Mouse (Mus musculus) thymus, adult 2 months (tissue): ENCODE measurements around the gene Cnn3. TPM values are rescaled to one million over a fixed set of nuclear protein-coding genes. Genes with fewer than 3 reads are reported as not detected.

Experiments used
- DNase-seq: peaks from one replicate; pipeline ENCODE4 v3.0.0; 2021
- H3K27ac ChIP-seq: fragments of 200-500 bp; 2 replicates; pipeline ENCODE4 v1.5.1; 2012; ENCODE audit warnings: low read length, control low read depth; ENCODE audit not compliant: control insufficient read depth, insufficient read depth
- H3K27me3 ChIP-seq: fragments of 200-500 bp; 2 replicates; pipeline ENCODE4 v1.6.1; 2012; ENCODE audit warnings: mild to moderate bottlenecking, low read length, moderate library complexity, mixed read lengths; ENCODE audit not compliant: control insufficient read depth, insufficient read depth
- H3K36me3 ChIP-seq: fragments of 200-500 bp; 2 replicates; pipeline ENCODE4 v1.6.1; 2012; ENCODE audit warnings: mild to moderate bottlenecking, low read length, moderate library complexity; ENCODE audit not compliant: control insufficient read depth, insufficient read depth
- H3K4me1 ChIP-seq: fragments of 200-500 bp; replicated peaks from 2 replicates; pipeline ENCODE4 v1.6.1; 2012; ENCODE audit warnings: low read length; ENCODE audit not compliant: control insufficient read depth, insufficient read depth
- H3K4me3 ChIP-seq: fragments of 200-500 bp; 2 replicates; pipeline ENCODE4 v1.5.1; 2012; ENCODE audit warnings: mild to moderate bottlenecking, low read length, control low read depth, moderate library complexity; ENCODE audit not compliant: control insufficient read depth, insufficient read depth
- CTCF ChIP-seq: fragments of 200-500 bp; IDR thresholded peaks from 2 replicates; pipeline ENCODE4 v1.5.1; 2012; ENCODE audit warnings: mild to moderate bottlenecking, control low read depth, low read length, moderate library complexity, borderline replicate concordance; ENCODE audit not compliant: control insufficient read depth, poor library complexity, insufficient read depth; ENCODE audit errors: extremely low read depth
- POLR2A ChIP-seq: fragments of 200-500 bp; IDR thresholded peaks from 2 replicates; pipeline ENCODE4 v1.6.1; 2012; ENCODE audit warnings: mild to moderate bottlenecking, low read length, control low read depth, moderate library complexity; ENCODE audit not compliant: control insufficient read depth, poor library complexity, insufficient read depth; ENCODE audit errors: extremely low read depth
- WGBS: fragments of 180-500 bp; shearing (Covaris S2); methylation state at CpG from one replicate; pipeline ENCODE4 v1.1.7; 2018; 5-methylcytosine and 5-hydroxymethylcytosine counted together
- polyA plus RNA-seq: library from polyadenylated mRNA; depleted of rRNA; stranded (reverse); fragments of >200 nt; gene quantifications from 2 replicates; pipeline ENCODE4 v1.2.3, GENCODE M21; 2012

Gene Cnn3
- polyA plus RNA-seq, 1 experiment, result 212 TPM

DNA sequence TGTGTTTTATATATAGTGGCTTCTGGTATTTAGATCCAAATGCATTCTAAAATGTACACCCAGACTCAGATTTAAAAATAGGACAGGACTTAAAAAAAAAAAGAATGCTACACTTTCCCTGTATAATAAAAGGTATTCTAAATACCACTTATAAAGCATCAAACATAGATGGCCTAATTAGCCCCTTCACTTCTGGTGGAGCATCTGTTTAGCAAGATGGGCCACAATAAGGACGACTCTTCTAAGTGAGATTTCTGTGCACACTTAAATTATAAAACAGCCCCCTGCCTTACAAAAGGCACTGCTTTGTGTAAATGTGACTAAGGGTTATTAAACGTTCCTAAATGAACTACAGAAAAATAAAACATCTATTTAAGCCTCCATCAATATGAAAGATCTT lies 58.9 kb downstream of the Cnn3 start:
- Histone ChIP-seq H3K36me3 (no peaks in the 10 kb centered on the region), H3K27me3 (no peaks in the 10 kb centered on the region), H3K4me1 (peaks cover 5% of the 10 kb centered on the region), H3K27ac (no peak overlapping the region), H3K4me3 (no peak overlapping the region)
- WGBS, result 91% methylated on average over 2 of the region's 2 CpGs
- DNase-seq, result no peak
- TF ChIP-seq POLR2A, result no peak
- TF ChIP-seq CTCF, result no peak

DNA sequence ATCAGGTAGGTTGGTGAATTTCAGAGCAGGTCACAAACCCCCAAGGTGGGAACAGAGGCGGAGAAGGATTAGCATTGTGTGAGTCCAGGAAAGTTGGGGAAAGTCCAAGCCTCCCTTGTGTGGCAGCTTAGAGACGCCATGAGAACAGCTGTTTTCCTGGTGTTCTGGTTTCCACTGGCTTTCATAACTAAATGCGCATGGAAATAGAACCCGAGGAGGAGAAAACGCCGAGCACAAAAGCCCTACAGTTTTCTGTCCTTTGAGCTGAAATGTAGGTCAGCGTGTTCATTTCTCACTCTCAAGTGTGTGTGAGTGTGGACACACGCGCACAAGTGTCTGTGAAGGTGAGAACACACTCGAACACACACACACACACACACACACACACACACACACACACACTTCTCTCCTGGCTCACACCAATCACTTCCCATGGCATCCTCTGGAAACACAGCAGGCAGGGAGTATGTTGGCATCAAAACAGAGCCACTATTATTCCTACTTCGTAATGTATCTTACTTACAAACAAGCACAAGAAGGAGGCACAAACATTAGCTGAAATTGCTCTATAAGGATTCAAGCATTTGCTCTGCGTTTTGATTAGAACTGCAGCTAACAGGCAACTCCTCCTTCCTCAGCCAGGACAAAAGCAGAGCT lies 63.3 kb downstream of the Cnn3 start:
- peaks cover 3% of the 10 kb centered on the region for H3K4me1 ChIP-seq
- H3K27me3 ChIP-seq, result no peaks in the 10 kb centered on the region
- DNase-seq, result no peak
- no peak for TF ChIP-seq POLR2A
- TF ChIP-seq CTCF, result no peak
- 94% methylated on average over 12 of the region's 12 CpGs for WGBS
- no peak overlapping the region for H3K27ac ChIP-seq
- H3K4me3 ChIP-seq, result no peak overlapping the region
- no peaks in the 10 kb centered on the region for H3K36me3 ChIP-seq

DNA sequence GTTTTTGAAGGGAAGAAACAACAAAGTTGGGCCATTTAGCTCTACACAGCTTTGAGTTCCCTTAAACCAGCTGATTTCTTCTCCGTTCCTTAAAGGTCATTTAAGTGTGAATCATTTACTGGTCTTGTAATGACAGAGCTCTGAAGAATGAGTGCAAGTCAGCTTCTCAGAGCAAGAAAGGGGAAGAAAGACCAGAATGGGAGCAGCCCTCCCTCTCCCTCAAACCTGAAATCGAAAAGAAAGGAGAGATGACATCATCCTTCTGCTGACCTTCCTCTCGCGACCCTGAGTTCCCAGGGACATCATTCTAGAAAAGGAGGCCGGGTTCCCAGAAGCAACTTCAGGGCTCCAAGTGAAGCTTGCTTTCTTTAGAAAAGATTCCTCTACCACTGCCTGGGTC lies 64.6 kb downstream of the Cnn3 start:
- 68% methylated on average over 5 of the region's 5 CpGs for WGBS
- no peak for TF ChIP-seq POLR2A
- TF ChIP-seq CTCF, result no peak

GRCm38 (mm10) chr3:121492026-121492425 lies 65.7 kb downstream of the Cnn3 start:
- Histone ChIP-seq H3K4me1 (peaks cover 3% of the 10 kb centered on the region), H3K27ac (no peak overlapping the region)

More for the DNA sequence above, 64.6 kb downstream of the Cnn3 start:
- Histone ChIP-seq H3K27me3 (no peaks in the 10 kb centered on the region), H3K36me3 (no peaks in the 10 kb centered on the region), H3K4me3 (no peak overlapping the region), H3K4me1 (peaks cover 3% of the 10 kb centered on the region), H3K27ac (no peak overlapping the region)
- no peak for DNase-seq

DNA sequence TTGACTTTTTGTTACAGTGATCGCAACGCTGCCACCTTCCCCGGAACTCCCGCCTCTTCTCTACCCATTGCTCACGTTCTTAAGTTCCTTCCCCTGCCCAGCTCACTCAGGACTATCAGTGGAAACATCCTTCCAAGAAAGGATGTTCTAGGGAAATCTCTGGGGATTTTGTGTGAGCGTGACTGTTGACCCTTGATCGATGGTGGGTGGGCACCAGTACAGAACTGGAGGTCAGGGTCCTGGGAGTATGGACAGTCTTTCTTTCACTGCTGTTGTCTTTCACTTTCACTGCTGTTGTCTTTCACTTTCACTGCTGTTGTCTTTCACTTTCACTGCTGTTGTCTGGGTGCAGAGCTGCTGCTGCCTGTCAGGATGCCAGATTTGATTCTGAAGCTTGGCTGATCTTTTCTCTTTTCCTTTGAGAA lies 67.7 kb downstream of the Cnn3 start:
- Histone ChIP-seq H3K4me1 (peaks cover 3% of the 10 kb centered on the region), H3K4me3 (peak overlapping the region; percentile 32), H3K27me3 (no peaks in the 10 kb centered on the region), H3K27ac (peak overlapping the region; percentile 53), H3K36me3 (no peaks in the 10 kb centered on the region)
- 30% methylated on average over 7 of the region's 7 CpGs for whole genome bisulfite sequencing
- TF ChIP-seq CTCF, result no peak
- no peak for TF ChIP-seq POLR2A
- peak; percentile 8 for DNase-seq

More at GRCm38 (mm10) chr3:121492026-121492425, 65.7 kb downstream of the Cnn3 start:
- DNase-seq, result no peak
- no peak overlapping the region for H3K4me3 ChIP-seq
- TF ChIP-seq CTCF, result no peak
- no peak for TF ChIP-seq POLR2A
- WGBS, result 91% methylated on average over 5 of the region's 5 CpGs
- H3K27me3 ChIP-seq, result no peaks in the 10 kb centered on the region
- no peaks in the 10 kb centered on the region for H3K36me3 ChIP-seq

DNA sequence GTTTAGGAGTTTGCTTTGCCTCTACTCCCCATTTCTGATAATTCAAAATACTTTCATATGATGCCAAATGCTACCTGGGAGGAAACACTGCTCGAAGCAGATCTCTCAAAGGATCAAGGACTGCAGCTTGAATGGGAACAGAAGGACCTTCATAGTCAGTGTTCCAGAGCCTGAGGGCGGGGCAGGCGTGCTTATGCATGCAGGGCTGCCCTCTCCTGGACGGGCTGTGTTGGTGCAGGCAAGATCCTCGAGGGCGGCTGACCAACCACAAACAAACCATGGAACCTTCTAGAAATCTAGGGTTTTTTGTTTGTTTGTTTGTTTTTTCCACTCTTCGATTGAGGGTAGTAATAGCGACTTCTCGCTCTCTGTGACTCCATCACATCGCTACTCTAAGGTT lies 73.9 kb downstream of the Cnn3 start:
- H3K36me3 ChIP-seq, result no peaks in the 10 kb centered on the region
- H3K27ac ChIP-seq, result no peak overlapping the region
- H3K4me3 ChIP-seq, result no peak overlapping the region
- peak; percentile 71 for DNase-seq
- TF ChIP-seq CTCF (peak; percentile 96), POLR2A (no peak)
- no peaks in the 10 kb centered on the region for H3K27me3 ChIP-seq
- H3K4me1 ChIP-seq, result no peaks in the 10 kb centered on the region
- WGBS, result 29% methylated on average over 10 of the region's 10 CpGs

- 93% methylated on average over 5 of the region's 5 CpGs for WGBS
These were observed 74.4 kb downstream of the Cnn3 start for GRCm38 (mm10) chr3:121500734-121501133.

More at GRCm38 (mm10) chr3:121500734-121501133, 74.4 kb downstream of the Cnn3 start:
- no peak for TF ChIP-seq POLR2A
- no peak for TF ChIP-seq CTCF
- Histone ChIP-seq H3K27ac (no peak overlapping the region), H3K36me3 (no peaks in the 10 kb centered on the region), H3K27me3 (no peaks in the 10 kb centered on the region), H3K4me3 (no peak overlapping the region), H3K4me1 (no peaks in the 10 kb centered on the region)
- no peak for DNase-seq
